Mouse (Mus musculus) bone marrow, adult 2 months (tissue): ENCODE data around the gene Plekhg3. TPM values are rescaled to one million over a fixed set of nuclear protein-coding genes. Genes with fewer than 3 reads are reported as not detected.
A peak's percentile ranks its signal among the peaks of the same experiment; 100 is the strongest.

Experiments
- H3K27ac ChIP-seq: fragments of 200-500 bp; 2 replicates; pipeline ENCODE4 v1.5.1; 2012; ENCODE audit warnings: low read depth, mild to moderate bottlenecking, control low read depth, inconsistent platforms, low read length; ENCODE audit not compliant: control insufficient read depth, poor library complexity, insufficient read depth
- H3K4me1 ChIP-seq: fragments of 200-500 bp; 2 replicates; pipeline ENCODE4 v1.6.1; 2011; ENCODE audit warnings: low read length; ENCODE audit not compliant: control insufficient read depth, insufficient read depth
- H3K4me3 ChIP-seq: fragments of 200-500 bp; replicated peaks from 2 replicates; pipeline ENCODE3; 2011; ENCODE audit warnings: mild to moderate bottlenecking, low read depth, low read length, control low read depth; ENCODE audit not compliant: control insufficient read depth
- CTCF ChIP-seq: fragments of 200-500 bp; IDR thresholded peaks from 2 replicates; pipeline ENCODE4 v1.5.1; 2011; ENCODE audit warnings: low read length, control low read depth; ENCODE audit not compliant: control insufficient read depth, insufficient read depth
- POLR2A ChIP-seq: fragments of 200-500 bp; IDR thresholded peaks from 2 replicates; pipeline ENCODE4 v1.6.1; 2011; ENCODE audit warnings: low read depth, mild to moderate bottlenecking, control low read depth, low read length, borderline replicate concordance; ENCODE audit not compliant: control insufficient read depth
- WGBS: fragments of 180-500 bp; shearing (Covaris S2); methylation state at CpG from one replicate; pipeline ENCODE4 v1.1.7; 2018; 5-methylcytosine and 5-hydroxymethylcytosine counted together
- polyA plus RNA-seq: library from polyadenylated mRNA; stranded (reverse); fragments of >200 nt; gene quantifications from 2 replicates; pipeline ENCODE4 v1.2.4, GENCODE M21; 2011; ENCODE audit warnings: low replicate concordance; ENCODE audit not compliant: missing spikeins, insufficient read depth, insufficient read length

The Plekhg3 gene
- polyA plus RNA-seq, 1 experiment: 24.0 TPM

GRCm38 (mm10) chr12:76556745-76557389 lies 26.2 kb downstream of the Plekhg3 start:
- no peak overlapping the region for H3K4me3 ChIP-seq
- no peak for TF ChIP-seq POLR2A
- TF ChIP-seq CTCF: no peak
- peaks cover 3% of the 10 kb centered on the region; the same call in 1 of the 2 replicates for H3K4me1 ChIP-seq
- 80% methylated on average over 6 of the region's 6 CpGs for WGBS
- no peak overlapping the region for H3K27ac ChIP-seq

DNA sequence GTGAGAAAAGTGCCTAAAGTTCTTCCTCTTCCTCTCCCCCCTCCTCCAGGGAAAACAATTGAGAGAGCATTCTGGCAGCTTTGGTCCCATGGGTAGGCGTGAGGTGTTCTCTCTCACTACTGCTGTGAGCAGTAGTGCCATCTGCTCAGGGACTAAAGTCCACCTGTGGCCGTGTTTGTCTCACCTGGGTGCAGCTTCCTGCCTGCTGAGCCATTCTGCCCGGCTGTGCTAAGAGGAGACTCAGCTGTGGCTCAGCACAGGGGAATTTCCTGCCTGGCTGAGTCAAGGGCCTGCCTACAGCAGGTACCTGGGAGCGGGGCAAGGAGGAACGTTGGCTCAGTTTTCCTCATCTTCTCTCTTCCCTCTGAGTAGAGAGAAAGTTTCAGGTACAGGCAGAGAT lies 27.5 kb downstream of the Plekhg3 start:
- WGBS: 58% methylated on average over 5 of the region's 5 CpGs
- Histone ChIP-seq H3K4me3 (no peak overlapping the region), H3K4me1 (no peaks in the 10 kb centered on the region), H3K27ac (no peak overlapping the region)
- TF ChIP-seq POLR2A (no peak), CTCF (no peak)

GRCm38 (mm10) chr12:76562196-76562595 lies 31.5 kb downstream of the Plekhg3 start:
- Histone ChIP-seq H3K27ac (no peak overlapping the region), H3K4me1 (no peaks in the 10 kb centered on the region), H3K4me3 (no peak overlapping the region)
- TF ChIP-seq POLR2A: no peak
- no peak for TF ChIP-seq CTCF
- WGBS: 72% methylated on average over 4 of the region's 4 CpGs

DNA sequence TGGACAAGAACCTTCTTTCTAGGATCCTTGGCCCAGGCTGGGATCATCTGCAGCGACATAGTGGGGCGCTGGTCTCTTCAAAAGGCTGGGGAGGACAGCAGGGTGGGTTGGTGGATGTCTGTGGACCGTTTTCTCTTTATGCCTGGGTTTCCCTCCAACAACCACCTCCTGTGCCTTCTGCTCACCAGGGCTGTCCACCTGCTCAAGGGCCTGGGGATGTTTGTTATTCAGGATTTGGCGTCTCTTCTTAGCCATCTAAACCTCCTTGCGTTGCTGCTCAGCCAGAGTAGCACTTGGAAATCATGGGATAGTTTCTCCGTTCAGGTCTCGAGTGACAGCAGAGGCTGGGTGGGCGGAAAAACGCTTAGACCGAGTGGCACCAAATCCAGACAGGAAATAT lies 35.6 kb downstream of the Plekhg3 start:
- WGBS: 86% methylated on average over 10 of the region's 10 CpGs
- Histone ChIP-seq H3K4me3 (no peak overlapping the region), H3K27ac (0 out of 2 replicates have a peak overlapping the region, but pooled peaks have one; percentile 7), H3K4me1 (no peaks in the 10 kb centered on the region)
- TF ChIP-seq POLR2A (no peak), CTCF (no peak)

GRCm38 (mm10) chr12:76570221-76570940 lies 39.7 kb downstream of the Plekhg3 start:
- WGBS: 82% methylated on average over 9 of the region's 9 CpGs
- no peak for TF ChIP-seq POLR2A
- no peak for TF ChIP-seq CTCF
- no peaks in the 10 kb centered on the region for H3K4me1 ChIP-seq
- no peak overlapping the region for H3K27ac ChIP-seq
- H3K4me3 ChIP-seq: no peak overlapping the region

DNA sequence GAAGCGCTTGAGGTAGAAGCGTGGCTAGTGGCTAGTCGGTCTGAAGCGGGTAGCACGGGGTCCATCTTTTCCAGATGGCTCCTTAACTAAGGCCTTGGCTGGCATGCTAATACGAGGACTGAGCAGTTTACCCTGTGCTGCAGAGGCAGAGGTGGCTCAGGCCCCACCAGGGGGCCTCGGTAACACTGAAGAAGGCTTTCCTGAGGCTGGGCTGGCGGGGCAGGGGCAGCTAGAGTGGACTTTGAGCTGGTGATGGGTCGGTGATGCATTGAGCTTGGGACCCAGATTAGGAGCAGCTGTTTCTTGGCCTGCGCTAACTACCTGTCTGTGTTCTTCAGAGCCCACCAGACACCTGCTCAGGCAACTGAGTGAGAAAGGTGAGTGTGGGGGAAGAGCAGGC lies 40.6 kb downstream of the Plekhg3 start:
- Histone ChIP-seq H3K4me3 (no peak overlapping the region), H3K27ac (no peak overlapping the region), H3K4me1 (no peaks in the 10 kb centered on the region)
- 87% methylated on average over 10 of the region's 10 CpGs for WGBS
- TF ChIP-seq POLR2A (no peak), CTCF (no peak)

DNA sequence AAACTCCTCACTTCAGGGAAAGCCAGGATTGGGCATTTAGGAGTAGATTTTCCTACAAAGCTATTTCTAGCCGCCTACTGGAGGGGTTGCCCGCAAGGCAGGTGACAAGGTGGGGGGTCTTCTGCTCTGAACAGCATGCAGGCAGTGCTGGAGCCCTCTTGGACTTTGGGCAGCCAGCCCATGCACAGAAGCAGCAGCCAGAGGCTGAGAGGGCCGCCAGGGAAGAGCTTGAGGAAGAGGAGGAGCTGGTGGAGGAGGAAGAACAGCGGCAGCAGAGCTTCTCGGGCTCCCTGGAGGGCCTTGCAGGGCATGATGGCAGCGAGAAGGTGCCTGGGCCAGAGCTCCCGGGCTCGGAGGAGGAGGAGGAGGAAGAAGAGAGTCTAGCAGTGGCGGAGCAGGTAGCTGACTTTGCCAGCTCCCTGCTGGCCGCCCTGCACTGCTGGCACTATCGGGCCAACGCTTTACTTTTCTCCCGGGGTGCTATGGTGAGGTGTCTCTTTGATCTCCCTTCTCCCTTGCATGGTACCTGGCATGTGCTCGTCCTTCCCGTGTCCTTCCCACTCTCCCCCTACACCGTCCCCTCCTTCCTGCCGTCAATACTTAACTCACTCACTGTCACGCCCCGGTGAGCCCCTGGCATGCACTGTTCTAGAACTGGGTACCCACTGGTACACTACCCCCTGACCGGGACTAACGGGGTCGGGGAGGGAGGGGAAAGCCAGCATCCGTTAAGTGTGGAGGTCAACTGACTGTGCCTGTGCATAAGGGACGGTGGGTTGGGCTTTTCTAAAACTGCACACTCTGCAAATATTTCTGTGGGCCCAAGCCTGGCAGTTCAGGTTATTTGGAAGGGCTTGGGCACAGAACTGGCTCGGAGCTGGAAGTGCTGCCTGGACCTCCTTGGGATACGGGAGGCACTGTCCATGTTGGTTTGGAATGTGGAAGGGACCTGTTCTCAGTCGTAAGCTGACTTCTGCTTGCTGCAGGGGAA lies 41.9 kb downstream of the Plekhg3 start:
- 88% methylated on average over 27 of the region's 27 CpGs for WGBS
- TF ChIP-seq POLR2A: 0 out of 2 replicates have a peak, but pooled peaks have one; percentile 13
- no peak for TF ChIP-seq CTCF
- Histone ChIP-seq H3K27ac (no peak overlapping the region), H3K4me1 (no peaks in the 10 kb centered on the region), H3K4me3 (no peak overlapping the region)

DNA sequence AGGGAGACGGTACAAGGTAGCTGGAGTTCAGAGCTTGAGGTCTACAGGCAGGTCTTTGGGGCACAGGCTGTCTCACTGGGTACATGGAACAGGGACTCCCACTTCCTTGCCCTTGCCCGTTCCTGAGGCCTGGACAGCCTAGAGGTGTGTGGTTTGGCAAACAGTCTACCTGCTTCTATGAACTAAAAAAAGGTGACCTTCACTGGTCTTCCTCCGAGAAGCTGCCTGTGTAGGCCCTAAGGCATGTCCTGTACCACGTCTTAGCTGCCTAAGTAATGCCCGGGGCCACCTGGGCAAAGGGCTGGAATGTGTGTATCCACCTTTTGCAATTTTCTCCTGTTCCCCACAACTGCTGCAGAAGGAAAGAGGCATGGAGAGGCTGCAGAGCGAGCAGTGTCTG lies 42.7 kb downstream of the Plekhg3 start:
- 78% methylated on average over 6 of the region's 6 CpGs for WGBS
- no peak overlapping the region for H3K4me3 ChIP-seq
- no peak overlapping the region for H3K27ac ChIP-seq
- no peaks in the 10 kb centered on the region for H3K4me1 ChIP-seq
- no peak for TF ChIP-seq CTCF
